Mouse (Mus musculus) spleen, adult 2 months (tissue): ENCODE data around the gene Slc43a2.

Experiments used
- CTCF ChIP-seq: fragments of 200-500 bp; IDR thresholded peaks from 2 replicates; pipeline ENCODE4 v1.5.1; 2011; ENCODE audit warnings: mild to moderate bottlenecking, inconsistent platforms; ENCODE audit not compliant: insufficient read depth, insufficient read length, insufficient replicate concordance; ENCODE audit errors: extremely low read depth
- POLR2A ChIP-seq: fragments of 200-500 bp; IDR thresholded peaks from 2 replicates; pipeline ENCODE4 v1.6.1; 2011; ENCODE audit warnings: low read depth, low read length, inconsistent platforms

DNA sequence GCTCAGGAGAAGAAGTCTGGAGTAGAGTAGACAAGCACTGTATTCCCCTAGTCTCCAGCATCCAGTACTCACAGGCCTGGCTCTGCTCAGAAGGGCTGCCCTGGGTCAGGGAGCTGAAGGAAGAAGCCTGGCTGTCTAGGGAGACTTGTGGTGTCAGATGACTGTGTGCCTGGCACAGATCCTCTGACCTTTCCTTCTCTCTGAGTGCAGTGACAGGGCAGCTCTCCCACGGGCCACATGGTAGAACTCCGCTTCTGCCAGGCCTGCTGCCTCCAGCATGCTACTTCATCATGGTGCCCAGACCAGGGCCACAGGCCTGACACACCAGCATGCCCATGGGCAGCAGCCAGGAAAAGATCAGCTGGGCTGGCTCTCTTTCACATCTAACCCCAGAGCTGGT is 34.4 kb downstream of the Slc43a2 start:
- no peak for TF ChIP-seq POLR2A
- TF ChIP-seq CTCF = no peak
